Mouse (Mus musculus): ENCODE results near the gene Gm13199. TPM values are rescaled to one million over a fixed set of nuclear protein-coding genes. Genes with fewer than 3 reads are reported as not detected.

Gm13199 gene
- polyA plus RNA-seq, 1 experiment from 2014 or later, result 0.75 TPM

DNA sequence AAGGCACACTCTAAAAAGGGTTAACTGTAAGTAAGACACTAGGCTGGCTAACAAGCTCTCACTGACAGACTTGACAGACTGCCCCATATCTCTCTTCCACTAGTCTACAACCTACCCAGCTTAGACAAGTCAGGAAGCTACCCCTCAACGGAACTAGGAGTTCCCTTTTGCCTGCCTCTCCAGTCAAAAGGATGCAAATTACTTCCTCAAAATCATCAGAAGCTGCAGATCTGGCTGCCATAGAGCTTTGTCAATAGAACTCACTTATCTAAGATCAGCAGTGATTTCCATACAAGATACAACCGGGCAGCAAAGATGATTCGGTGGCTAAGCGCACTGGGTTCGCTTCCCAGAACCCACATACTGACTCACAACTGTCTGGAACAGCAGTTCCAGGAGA, 38.0 kb downstream of the Gm13199 start:
- Histone ChIP-seq H3K9me3 (replicated peaks; ENCODE audit: low read length) (no peaks in the 10 kb centered on the region), H3K4me1 (replicated peaks; ENCODE audit: insufficient read depth, low read length) (no peaks in the 10 kb centered on the region), H3K27me3 (ENCODE audit: insufficient read depth, low read length) (no peaks in the 10 kb centered on the region), H3K9ac (ENCODE audit: low read depth, low read length) (no peak overlapping the region), H3K36me3 (ENCODE audit: insufficient read depth, low read length) (peaks cover 37% of the 10 kb centered on the region; the same call in 1 of the 2 replicates), H3K4me3 (replicated peaks; ENCODE audit: low read depth, low read length) (no peak overlapping the region), H3K4me2 (ENCODE audit: low read length) (no peak overlapping the region), H3K27ac (no peak overlapping the region)
- DNase-seq (ENCODE audit: low spot score) (no peak), ATAC-seq (replicated peaks; ENCODE audit: low FRiP score, low read depth) (no peak)
- no peak for TF ChIP-seq CTCF (IDR thresholded peaks at IDR 0.05; ENCODE audit: low read depth)
- 75% methylated on average over 5 of the region's 5 CpGs for WGBS

DNA sequence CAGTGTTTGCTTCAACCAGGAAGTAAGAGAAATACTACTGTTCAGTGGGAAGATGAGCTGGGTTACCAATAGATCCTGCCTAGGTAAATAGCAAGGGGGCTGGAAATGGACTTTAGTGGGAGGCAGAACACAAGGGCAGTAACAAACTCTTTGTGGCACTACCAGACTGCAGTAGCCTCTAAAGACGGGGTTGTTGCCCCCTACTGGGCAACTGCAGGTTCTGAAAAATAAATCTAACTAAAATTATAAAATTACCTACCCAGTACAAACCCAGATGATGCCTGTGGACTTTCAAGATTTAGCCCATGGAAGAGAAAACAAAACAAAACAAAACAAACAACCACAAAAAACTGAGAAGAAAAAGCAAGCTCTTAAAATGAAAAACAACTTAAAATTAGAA, 38.5 kb downstream of the Gm13199 start:
- Histone ChIP-seq H3K27me3 (ENCODE audit: insufficient read depth, low read length) (no peaks in the 10 kb centered on the region), H3K4me3 (replicated peaks; ENCODE audit: low read depth, low read length) (no peak overlapping the region), H3K4me1 (replicated peaks; ENCODE audit: insufficient read depth, low read length) (no peaks in the 10 kb centered on the region), H3K27ac (no peak overlapping the region), H3K4me2 (ENCODE audit: low read length) (no peak overlapping the region), H3K9me3 (replicated peaks; ENCODE audit: low read length) (no peaks in the 10 kb centered on the region), H3K9ac (ENCODE audit: low read depth, low read length) (no peak overlapping the region), H3K36me3 (ENCODE audit: insufficient read depth, low read length) (peaks cover 40% of the 10 kb centered on the region; the same call in 1 of the 2 replicates)
- peak; percentile 47 for DNase-seq (ENCODE audit: low spot score)
- peak; percentile 61 for TF ChIP-seq CTCF (IDR thresholded peaks at IDR 0.05; ENCODE audit: low read depth)
- ATAC-seq (replicated peaks; ENCODE audit: low FRiP score, low read depth), result no peak
- 28% methylated on average over 1 of the region's 1 CpGs for WGBS

DNA sequence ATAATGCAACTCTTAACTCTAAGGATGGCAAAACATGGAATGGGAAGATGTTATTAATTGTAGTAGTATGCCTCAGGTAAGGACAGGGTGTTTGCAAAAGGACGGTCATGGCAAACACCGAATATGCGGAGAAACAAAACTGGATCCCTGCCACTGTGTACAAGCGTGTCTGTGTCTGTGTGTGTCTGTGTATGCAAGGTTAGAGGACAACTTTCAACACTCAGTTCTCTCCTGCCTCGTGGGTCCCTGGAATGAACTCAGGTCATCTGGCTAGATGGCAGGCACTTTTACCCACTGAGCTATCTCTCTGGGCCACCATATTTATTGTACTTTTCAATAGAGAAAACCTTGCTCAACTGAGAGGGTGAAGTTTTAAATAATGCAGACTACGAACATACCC, 40.3 kb downstream of the Gm13199 start:
- ATAC-seq (replicated peaks; ENCODE audit: low FRiP score, low read depth), result no peak
- DNase-seq (ENCODE audit: low spot score), result no peak
- no peaks in the 10 kb centered on the region for H3K9me3 ChIP-seq (replicated peaks; ENCODE audit: low read length)
- 95% methylated on average over 6 of the region's 6 CpGs for WGBS
- no peak overlapping the region for H3K4me2 ChIP-seq (ENCODE audit: low read length)
- no peak overlapping the region for H3K9ac ChIP-seq (ENCODE audit: low read depth, low read length)
- H3K27me3 ChIP-seq (ENCODE audit: insufficient read depth, low read length), result no peaks in the 10 kb centered on the region
- no peak overlapping the region for H3K4me3 ChIP-seq (replicated peaks; ENCODE audit: low read depth, low read length)
- no peak overlapping the region for H3K27ac ChIP-seq
- TF ChIP-seq CTCF (IDR thresholded peaks at IDR 0.05; ENCODE audit: low read depth), result no peak
- H3K4me1 ChIP-seq (replicated peaks; ENCODE audit: insufficient read depth, low read length), result no peaks in the 10 kb centered on the region
- H3K36me3 ChIP-seq (ENCODE audit: insufficient read depth, low read length), result peaks cover 46% of the 10 kb centered on the region; the same call in 1 of the 2 replicates

DNA sequence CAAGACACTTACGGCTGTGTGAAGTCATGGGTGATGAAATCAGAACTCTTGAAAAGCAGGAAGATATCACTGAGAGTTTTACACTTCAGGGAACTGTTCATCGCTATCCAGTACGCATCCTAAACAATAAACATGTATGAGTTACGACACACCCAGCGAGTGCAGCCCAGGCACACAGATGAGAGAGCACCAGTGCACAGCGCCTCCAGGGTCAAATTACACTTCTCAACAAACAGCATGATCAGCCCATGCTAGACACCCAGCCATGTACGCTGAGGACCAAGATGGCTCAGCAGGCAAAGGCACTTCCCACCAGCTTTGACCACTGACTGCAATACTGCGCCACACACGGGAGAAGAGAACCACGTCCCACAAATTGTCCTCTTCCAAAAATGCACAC, 41.5 kb downstream of the Gm13199 start:
- H3K27me3 ChIP-seq (ENCODE audit: insufficient read depth, low read length), result no peaks in the 10 kb centered on the region
- H3K4me3 ChIP-seq (replicated peaks; ENCODE audit: low read depth, low read length), result no peak overlapping the region
- peaks cover 38% of the 10 kb centered on the region; the same call in 1 of the 2 replicates for H3K36me3 ChIP-seq (ENCODE audit: insufficient read depth, low read length)
- DNase-seq (ENCODE audit: low spot score) (peak; percentile 25), ATAC-seq (replicated peaks; ENCODE audit: low FRiP score, low read depth) (no peak)
- no peak overlapping the region for H3K4me2 ChIP-seq (ENCODE audit: low read length)
- no peak for TF ChIP-seq CTCF (IDR thresholded peaks at IDR 0.05; ENCODE audit: low read depth)
- H3K9ac ChIP-seq (ENCODE audit: low read depth, low read length), result no peak overlapping the region
- no peak overlapping the region for H3K27ac ChIP-seq
- H3K9me3 ChIP-seq (replicated peaks; ENCODE audit: low read length), result no peaks in the 10 kb centered on the region
- no peaks in the 10 kb centered on the region for H3K4me1 ChIP-seq (replicated peaks; ENCODE audit: insufficient read depth, low read length)
- WGBS, result 56% methylated on average over 10 of the region's 10 CpGs

Other genes starting within 250 kb of the Gm13199 start
- 1.2 and 1.5 TPM in 2 replicates for gene Camk1d, start 148.4 kb downstream of the Gm13199 start, polyA plus RNA-seq (2015; fragmentation: Nextera tagmentation; extraction: Ambion mirVana)
- gene Nudt5, start 17.9 kb downstream of the Gm13199 start, polyA plus RNA-seq (2015; fragmentation: Nextera tagmentation; extraction: Ambion mirVana), result 40.8 and 46.6 TPM in 2 replicates
- gene Cdc123, start 17.8 kb downstream of the Gm13199 start, polyA plus RNA-seq (2015; fragmentation: Nextera tagmentation; extraction: Ambion mirVana), result 208 and 220 TPM in 2 replicates
- 36.6 and 43.2 TPM in 2 replicates for gene Sec61a2, start 32.5 kb upstream of the Gm13199 start, polyA plus RNA-seq (2015; fragmentation: Nextera tagmentation; extraction: Ambion mirVana)
- 1.8 and 2.2 TPM in 2 replicates for gene Dhtkd1, start 79.9 kb upstream of the Gm13199 start, polyA plus RNA-seq (2015; fragmentation: Nextera tagmentation; extraction: Ambion mirVana)
- 7.3 and 8.0 TPM in 2 replicates for gene Upf2, start 88.5 kb upstream of the Gm13199 start, polyA plus RNA-seq (2015; fragmentation: Nextera tagmentation; extraction: Ambion mirVana)